In genomic region chr13:107923129-107924114, GRCm38 (mm10) we compare ENCODE assay signal across 9 mouse cellular contexts.
DNase-seq lines count a peak whose midpoint lies in the region; ATAC-seq lines count a peak whose summit lies in the region.
"Had no signal": no experiment of that assay in that cellular context is flagged by ENCODE, and none has a peak within 500 bp of the region (broad histone marks: within the 10 kb centered on the region; RNA-seq: fewer than 3 reads in every experiment).

No protein-coding gene starts in this region.

- peak; percentile 27 to 33 for DNase-seq in frontal cortex, postnatal 10 days (ENCODE audit: low spot score in 2 of 2)
- no peak for DNase-seq in frontal cortex, postnatal 25 days (ENCODE audit: low spot score in 2 of 2)
- peak; percentile 31 to 32 for DNase-seq in urinary bladder, adult 18-20 months (ENCODE audit: low spot score in 2 of 2)
- no peak for DNase-seq in urinary bladder, postnatal 10 days (ENCODE audit: low spot score)
- peak; percentile 73 for DNase-seq in gonadal fat pad, adult 2 months (ENCODE audit: low read depth)
- peak; percentile 54 for DNase-seq in midbrain, embryonic 14.5 days
- DNase-seq in layer of hippocampus, adult 11-12 months (ENCODE audit: low spot score): no peak

- H3K4me1 ChIP-seq in midbrain, embryonic 14.5 days (ENCODE audit: control insufficient read depth, insufficient read depth, low read length): 0 out of 2 replicates have a peak, but pooled peaks cover 8% of the 10 kb centered on the region

- H3K4me3 ChIP-seq in midbrain, embryonic 14.5 days (replicated peaks; ENCODE audit: low read depth, low read length): no peak overlapping the region

- no peaks in the 10 kb centered on the region for H3K9me3 ChIP-seq in midbrain, embryonic 14.5 days (ENCODE audit: control insufficient read depth, low read length)

- no peak overlapping the region for H3K9ac ChIP-seq in midbrain, embryonic 14.5 days (replicated peaks; ENCODE audit: low read length)
- H3K9ac ChIP-seq: liver, embryonic 14.5 days had no signal

- H3K4me2 ChIP-seq in midbrain, embryonic 14.5 days (ENCODE audit: low read length): no peak overlapping the region

- H3K27ac ChIP-seq in midbrain, embryonic 14.5 days (replicated peaks; ENCODE audit: low read depth, low read length): no peak overlapping the region; the same call in 1 of the 2 replicates
- H3K27ac ChIP-seq: liver, embryonic 14.5 days had no signal

- peak; percentile 37 for ATAC-seq in midbrain, embryonic 14.5 days (ENCODE audit: low FRiP score, low TSS enrichment)
- no peak for ATAC-seq in monocyte, adult 5-6 weeks (replicated peaks; ENCODE audit: insufficient number of reproducible peaks, low FRiP score, low TSS enrichment, poor library complexity, severe bottlenecking)

- H3K27me3 ChIP-seq in midbrain, embryonic 14.5 days (ENCODE audit: control insufficient read depth, insufficient read depth, low read length): no peaks in the 10 kb centered on the region

- 62% methylated on average over 19 of the region's 19 CpGs for WGBS in midbrain, embryonic 14.5 days

- no peaks in the 10 kb centered on the region for H3K36me3 ChIP-seq in midbrain, embryonic 14.5 days (ENCODE audit: control insufficient read depth, insufficient read depth, low read length)

Comparison
In these comparisons a context has a peak if more than half of its experiments do, and no peak if none do; other contexts are left out.
1. DNase-seq: peak in frontal cortex, postnatal 10 days (2 of 2), urinary bladder, adult 18-20 months (2 of 2), gonadal fat pad, adult 2 months (single experiment) and midbrain, embryonic 14.5 days (single experiment); none in frontal cortex, postnatal 25 days (0 of 2), urinary bladder, postnatal 10 days (single experiment) and layer of hippocampus, adult 11-12 months (single experiment).